In the genomic region with DNA sequence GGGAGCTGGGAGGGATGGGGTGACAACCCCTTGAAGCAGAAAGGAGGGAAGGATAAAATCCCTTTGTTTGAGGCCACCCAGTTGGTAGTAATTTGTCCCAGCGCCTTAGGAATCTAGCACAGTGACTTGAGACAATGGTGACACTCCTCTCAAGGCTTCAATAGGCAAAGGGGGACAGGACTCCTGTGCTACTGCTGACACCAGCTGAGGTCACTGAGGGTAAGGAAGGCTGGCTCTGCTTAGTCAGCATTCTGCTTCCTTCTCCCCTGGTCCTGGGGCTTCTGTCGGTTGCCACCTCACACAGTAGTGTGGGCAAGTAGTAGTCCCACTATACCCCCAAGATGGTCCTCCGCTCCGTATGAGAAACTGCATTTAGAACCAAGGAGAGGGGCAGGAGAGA, we compare ENCODE assay signal across 14 mouse cellular contexts. TPM values are rescaled to one million over a fixed set of nuclear protein-coding genes. Genes with fewer than 3 reads are reported as not detected.
DNase-seq lines count a peak whose midpoint lies in the region; ATAC-seq and TF ChIP-seq lines count a peak whose summit lies in the region.
"Had no signal": no experiment of that assay in that cellular context is flagged by ENCODE, and none has a peak within 500 bp of the region (broad histone marks: within the 10 kb centered on the region; RNA-seq: fewer than 3 reads in every experiment).

No protein-coding gene starts in this region.

- ATAC-seq in forebrain, embryonic 12.5 days (ENCODE audit: low FRiP score): 0 out of 2 replicates have a peak, but pooled peaks have one; percentile 14
- no peak for ATAC-seq in forebrain, embryonic 14.5 days
- ATAC-seq in neural tube, embryonic 11.5 days (ENCODE audit: insufficient read depth, low FRiP score, low TSS enrichment): no peak
- ATAC-seq in neural tube, embryonic 15.5 days (ENCODE audit: low FRiP score): no peak
- ATAC-seq in limb, embryonic 13.5 days (ENCODE audit: low FRiP score, low read depth): no peak
- no peak for ATAC-seq in erythroid progenitor cell, adult 5-6 weeks (replicated peaks; ENCODE audit: low FRiP score, poor library complexity, severe bottlenecking)
- ATAC-seq: activated CD4-positive, CD25-positive, alpha-beta regulatory T cell, adult 4 months had no signal

- H3K9ac ChIP-seq in forebrain, embryonic 12.5 days: peak overlapping the region; percentile 17; the same call in 1 of the 2 replicates
- H3K9ac ChIP-seq in forebrain, embryonic 14.5 days (ENCODE audit: low read length): no peak overlapping the region
- H3K9ac ChIP-seq in neural tube, embryonic 11.5 days (ENCODE audit: low read length): no peak overlapping the region
- no peak overlapping the region for H3K9ac ChIP-seq in neural tube, embryonic 15.5 days (replicated peaks)
- 0 out of 2 replicates have a peak overlapping the region, but pooled peaks have one; percentile 59 for H3K9ac ChIP-seq in limb, embryonic 13.5 days

- peak overlapping the region; percentile 93 for H3K27ac ChIP-seq in forebrain, embryonic 12.5 days
- no peak overlapping the region for H3K27ac ChIP-seq in forebrain, embryonic 14.5 days (ENCODE audit: low read depth, low read length)
- peak overlapping the region; percentile 87; the same call in 1 of the 2 replicates for H3K27ac ChIP-seq in neural tube, embryonic 11.5 days (ENCODE audit: low read depth, low read length)
- H3K27ac ChIP-seq in neural tube, embryonic 15.5 days (replicated peaks): no peak overlapping the region
- no peak overlapping the region for H3K27ac ChIP-seq in limb, embryonic 13.5 days
- no peak overlapping the region for H3K27ac ChIP-seq in thymus, adult 2 months (ENCODE audit: control insufficient read depth, insufficient read depth, low read length)

- no peak for TF ChIP-seq CTCF in thymus, adult 2 months (IDR thresholded peaks at IDR 0.05; ENCODE audit: borderline replicate concordance, control insufficient read depth, extremely low read depth, insufficient read depth, low read length, poor library complexity)

- TF ChIP-seq POLR2A in thymus, adult 2 months (IDR thresholded peaks at IDR 0.05; ENCODE audit: control insufficient read depth, extremely low read depth, insufficient read depth, low read length, poor library complexity): no peak

- WGBS in forebrain, embryonic 12.5 days: 20% methylated on average over 4 of the region's 4 CpGs
- 26% methylated on average over 4 of the region's 4 CpGs for WGBS in forebrain, embryonic 14.5 days
- WGBS in neural tube, embryonic 11.5 days: 34% methylated on average over 4 of the region's 4 CpGs
- WGBS in neural tube, embryonic 15.5 days: 35% methylated on average over 4 of the region's 4 CpGs
- WGBS in limb, embryonic 13.5 days: 40% methylated on average over 4 of the region's 4 CpGs
- WGBS in thymus, adult 2 months: 88% methylated on average over 4 of the region's 4 CpGs

- H3K4me3 ChIP-seq in forebrain, embryonic 12.5 days (replicated peaks): no peak overlapping the region
- no peak overlapping the region for H3K4me3 ChIP-seq in forebrain, embryonic 14.5 days (ENCODE audit: low read depth, low read length)
- no peak overlapping the region for H3K4me3 ChIP-seq in neural tube, embryonic 11.5 days (ENCODE audit: low read depth, low read length)
- H3K4me3 ChIP-seq in neural tube, embryonic 15.5 days (replicated peaks): no peak overlapping the region
- no peak overlapping the region for H3K4me3 ChIP-seq in limb, embryonic 13.5 days
- no peak overlapping the region for H3K4me3 ChIP-seq in thymus, adult 2 months (ENCODE audit: control insufficient read depth, insufficient read depth, low read length)

- H3K27me3 ChIP-seq in forebrain, embryonic 12.5 days: no peaks in the 10 kb centered on the region
- H3K27me3 ChIP-seq in forebrain, embryonic 14.5 days (replicated peaks; ENCODE audit: control insufficient read depth, insufficient read depth, low read length): no peaks in the 10 kb centered on the region
- H3K27me3 ChIP-seq in neural tube, embryonic 11.5 days (ENCODE audit: control insufficient read depth, insufficient read depth, low read length): no peaks in the 10 kb centered on the region
- no peaks in the 10 kb centered on the region for H3K27me3 ChIP-seq in neural tube, embryonic 15.5 days (replicated peaks)
- H3K27me3 ChIP-seq in limb, embryonic 13.5 days: no peaks in the 10 kb centered on the region
- H3K27me3 ChIP-seq in thymus, adult 2 months (ENCODE audit: control insufficient read depth, insufficient read depth, low read length): no peaks in the 10 kb centered on the region

- H3K4me1 ChIP-seq in forebrain, embryonic 12.5 days: peaks cover 47% of the 10 kb centered on the region
- peaks cover 26% of the 10 kb centered on the region for H3K4me1 ChIP-seq in forebrain, embryonic 14.5 days (ENCODE audit: control insufficient read depth, insufficient read depth, low read length)
- H3K4me1 ChIP-seq in neural tube, embryonic 11.5 days (ENCODE audit: control insufficient read depth, insufficient read depth, low read length): peaks cover 28% of the 10 kb centered on the region
- peaks cover 37% of the 10 kb centered on the region for H3K4me1 ChIP-seq in neural tube, embryonic 15.5 days
- peaks cover 61% of the 10 kb centered on the region for H3K4me1 ChIP-seq in limb, embryonic 13.5 days
- H3K4me1 ChIP-seq in thymus, adult 2 months (replicated peaks; ENCODE audit: control insufficient read depth, insufficient read depth, low read length): peaks cover 16% of the 10 kb centered on the region

- no peaks in the 10 kb centered on the region for H3K9me3 ChIP-seq in forebrain, embryonic 12.5 days
- no peaks in the 10 kb centered on the region for H3K9me3 ChIP-seq in forebrain, embryonic 14.5 days (replicated peaks; ENCODE audit: control insufficient read depth, low read length)
- H3K9me3 ChIP-seq in neural tube, embryonic 11.5 days (ENCODE audit: control insufficient read depth, low read length): no peaks in the 10 kb centered on the region
- H3K9me3 ChIP-seq in neural tube, embryonic 15.5 days (replicated peaks): no peaks in the 10 kb centered on the region
- H3K9me3 ChIP-seq in limb, embryonic 13.5 days: no peaks in the 10 kb centered on the region

- no peak for DNase-seq in forebrain, embryonic 14.5 days (ENCODE audit: low spot score)
- no peak for DNase-seq in neural tube, embryonic 11.5 days (ENCODE audit: low spot score)
- peak; percentile 72 for DNase-seq in retina, postnatal 1 day
- DNase-seq in thymus, adult 2 months: no peak
- DNase-seq: cerebellum, adult 2 months; gastrocnemius, postnatal 10 days; kidney, adult 2 months; layer of hippocampus, postnatal 36 days; lung, postnatal 10 days had no signal

- peak overlapping the region; percentile 55 for H3K4me2 ChIP-seq in forebrain, embryonic 12.5 days
- H3K4me2 ChIP-seq in forebrain, embryonic 14.5 days (ENCODE audit: low read length): no peak overlapping the region
- H3K4me2 ChIP-seq in neural tube, embryonic 11.5 days (ENCODE audit: low read depth): no peak overlapping the region
- no peak overlapping the region for H3K4me2 ChIP-seq in neural tube, embryonic 15.5 days
- no peak overlapping the region for H3K4me2 ChIP-seq in limb, embryonic 13.5 days (replicated peaks)

- no peaks in the 10 kb centered on the region for H3K36me3 ChIP-seq in forebrain, embryonic 12.5 days (replicated peaks)
- H3K36me3 ChIP-seq in forebrain, embryonic 14.5 days (ENCODE audit: control insufficient read depth, insufficient read depth, low read length): no peaks in the 10 kb centered on the region
- H3K36me3 ChIP-seq in neural tube, embryonic 11.5 days (ENCODE audit: control insufficient read depth, insufficient read depth, low read length): no peaks in the 10 kb centered on the region
- H3K36me3 ChIP-seq in neural tube, embryonic 15.5 days: no peaks in the 10 kb centered on the region
- H3K36me3 ChIP-seq in limb, embryonic 13.5 days: peaks cover 10% of the 10 kb centered on the region; the same call in 1 of the 2 replicates
- no peaks in the 10 kb centered on the region for H3K36me3 ChIP-seq in thymus, adult 2 months (ENCODE audit: control insufficient read depth, insufficient read depth, low read length)

RNA-seq across cellular contexts. Expression of gene Lrrc75a, which starts 17.2 kb away (rescaled TPM):
- 12.6 and 15.1 TPM in 2 replicates for polyA plus RNA-seq in forebrain, embryonic 12.5 days (2016; fragmentation: Nextera tagmentation; extraction: Ambion mirVana)
- polyA plus RNA-seq in forebrain, embryonic 14.5 days (2014; fragmentation: Nextera tagmentation; extraction: Ambion mirVana): 9.6 and 9.9 TPM in 2 replicates
- 12.3 and 13.6 TPM in 2 replicates for polyA plus RNA-seq in neural tube, embryonic 11.5 days (2014; fragmentation: Nextera tagmentation; extraction: Ambion mirVana)
- 8.2 and 8.5 TPM in 2 replicates for polyA plus RNA-seq in neural tube, embryonic 15.5 days (2015; fragmentation: Nextera tagmentation; extraction: Ambion mirVana)
- 14.9 and 15.5 TPM in 2 replicates for polyA plus RNA-seq in limb, embryonic 13.5 days (2015; fragmentation: Nextera tagmentation; extraction: Ambion mirVana)
- total RNA-seq in erythroid progenitor cell, adult 5-6 weeks (2015; ENCODE audit: low replicate concordance): 2.9 TPM in 1 of 2 replicates, not detected in the other
- total RNA-seq in erythroid progenitor cell, adult 5-6 weeks (2017; ENCODE audit: low replicate concordance): 0.53 TPM in 1 of 2 replicates, not detected in the other
- 6.0 and 6.9 TPM in 2 replicates for polyA plus RNA-seq in thymus, adult 2 months (2012; rRNA removed)

RNA-seq across cellular contexts. Expression of gene Mmgt2, which starts 17.3 kb away (rescaled TPM):
- polyA plus RNA-seq in forebrain, embryonic 12.5 days (2016; fragmentation: Nextera tagmentation; extraction: Ambion mirVana): 36.8 and 38.1 TPM in 2 replicates
- polyA plus RNA-seq in forebrain, embryonic 14.5 days (2014; fragmentation: Nextera tagmentation; extraction: Ambion mirVana): 27.4 and 29.7 TPM in 2 replicates
- 39.5 and 47.0 TPM in 2 replicates for polyA plus RNA-seq in neural tube, embryonic 11.5 days (2014; fragmentation: Nextera tagmentation; extraction: Ambion mirVana)
- polyA plus RNA-seq in neural tube, embryonic 15.5 days (2015; fragmentation: Nextera tagmentation; extraction: Ambion mirVana): 23.2 and 30.8 TPM in 2 replicates
- polyA plus RNA-seq in limb, embryonic 13.5 days (2015; fragmentation: Nextera tagmentation; extraction: Ambion mirVana): 68.2 and 69.4 TPM in 2 replicates
- 1.8 and 3.8 TPM in 2 replicates for total RNA-seq in erythroid progenitor cell, adult 5-6 weeks (2015; ENCODE audit: low replicate concordance)
- 3.0 and 4.5 TPM in 2 replicates for total RNA-seq in erythroid progenitor cell, adult 5-6 weeks (2017; ENCODE audit: low replicate concordance)
- 43.0 and 47.5 TPM in 2 replicates for polyA plus RNA-seq in thymus, adult 2 months (2012; rRNA removed)

RNA-seq across cellular contexts. Expression of gene Trpv2, which starts 56.9 kb away (rescaled TPM):
- polyA plus RNA-seq in forebrain, embryonic 12.5 days (2016; fragmentation: Nextera tagmentation; extraction: Ambion mirVana): 6.4 and 7.3 TPM in 2 replicates
- 13.2 and 17.0 TPM in 2 replicates for polyA plus RNA-seq in forebrain, embryonic 14.5 days (2014; fragmentation: Nextera tagmentation; extraction: Ambion mirVana)
- 10.0 and 11.7 TPM in 2 replicates for polyA plus RNA-seq in neural tube, embryonic 11.5 days (2014; fragmentation: Nextera tagmentation; extraction: Ambion mirVana)
- 32.3 and 32.9 TPM in 2 replicates for polyA plus RNA-seq in neural tube, embryonic 15.5 days (2015; fragmentation: Nextera tagmentation; extraction: Ambion mirVana)
- polyA plus RNA-seq in limb, embryonic 13.5 days (2015; fragmentation: Nextera tagmentation; extraction: Ambion mirVana): 1.4 and 2.4 TPM in 2 replicates
- 7.6 and 18.9 TPM in 2 replicates for total RNA-seq in erythroid progenitor cell, adult 5-6 weeks (2015; ENCODE audit: low replicate concordance)
- total RNA-seq in erythroid progenitor cell, adult 5-6 weeks (2017; ENCODE audit: low replicate concordance): 7.0 and 7.8 TPM in 2 replicates
- 95.4 and 96.0 TPM in 2 replicates for polyA plus RNA-seq in thymus, adult 2 months (2012; rRNA removed)

Comparison
In these comparisons a context has a peak if more than half of its experiments do, and no peak if none do; other contexts are left out.
1. H3K27ac ChIP-seq: peak in forebrain, embryonic 12.5 days (single experiment) and neural tube, embryonic 11.5 days (single experiment); none in forebrain, embryonic 14.5 days (single experiment), neural tube, embryonic 15.5 days (single experiment), limb, embryonic 13.5 days (single experiment) and thymus, adult 2 months (single experiment).
2. H3K9ac ChIP-seq: peak in forebrain, embryonic 12.5 days (single experiment) and limb, embryonic 13.5 days (single experiment); none in forebrain, embryonic 14.5 days (single experiment), neural tube, embryonic 11.5 days (single experiment) and neural tube, embryonic 15.5 days (single experiment).